Mouse (Mus musculus) heart, embryonic 14.5 days (tissue): ENCODE results near the gene Plekha7. TPM values are rescaled to one million over a fixed set of nuclear protein-coding genes. Genes with fewer than 3 reads are reported as not detected.

Experiments used
- ATAC-seq: fragments of 200-750 bp; cut with Nextera tagmentation; 2 replicates; pipeline ENCODE4 v1.8.0; 2017; ENCODE audit warnings: low read depth, moderate TSS enrichment; ENCODE audit not compliant: insufficient number of reproducible peaks, insufficient read depth, low FRiP score
- H3K27ac ChIP-seq, 2 experiments: fragments of 200-500 bp in 1 of 2; fragments of 300-500 bp in 1 of 2; sonication (generic) in 1 of 2; replicated peaks in 1 of 2; 2 replicates each; pipeline ENCODE4 v1.5.1; 2012 to 2014; ENCODE audit warnings: low read depth in 2 of 2, low read length in 2 of 2, control low read depth in 1 of 2, mild to moderate bottlenecking in 1 of 2, mixed read lengths in 1 of 2; ENCODE audit not compliant: control insufficient read depth in 1 of 2, insufficient read depth in 1 of 2
- H3K27me3 ChIP-seq: fragments of 300-500 bp; sonication (generic); 2 replicates; pipeline ENCODE4 v1.6.1; 2014; ENCODE audit warnings: mild to moderate bottlenecking, low read length, control low read depth; ENCODE audit not compliant: control insufficient read depth, insufficient read depth
- H3K36me3 ChIP-seq: fragments of 300-500 bp; sonication (generic); 2 replicates; pipeline ENCODE4 v1.6.1; 2014; ENCODE audit warnings: mild to moderate bottlenecking, control low read depth, low read length, mixed read lengths; ENCODE audit not compliant: control insufficient read depth, insufficient read depth
- H3K4me1 ChIP-seq, 2 experiments: fragments of 200-500 bp in 1 of 2; fragments of 300-500 bp in 1 of 2; sonication (generic) in 1 of 2; 2 replicates each; pipeline ENCODE4 v1.6.1; 2012 to 2014; ENCODE audit warnings: low read length in 2 of 2, control low read depth in 1 of 2, mixed read lengths in 1 of 2; ENCODE audit not compliant: control insufficient read depth in 2 of 2, insufficient read depth in 2 of 2
- H3K4me2 ChIP-seq: fragments of 300-500 bp; sonication (generic); 2 replicates; pipeline ENCODE4 v1.6.1; 2014; ENCODE audit warnings: mild to moderate bottlenecking, low read length
- H3K4me3 ChIP-seq, 2 experiments: fragments of 200-500 bp in 1 of 2; fragments of 300-500 bp in 1 of 2; sonication (generic) in 1 of 2; 2 replicates each; pipeline ENCODE4 v1.5.1; 2012 to 2014; ENCODE audit warnings: low read length in 2 of 2, mild to moderate bottlenecking in 2 of 2, control low read depth in 1 of 2, low read depth in 1 of 2, moderate library complexity in 1 of 2; ENCODE audit not compliant: control insufficient read depth in 1 of 2, insufficient read depth in 1 of 2
- H3K9ac ChIP-seq: fragments of 300-500 bp; sonication (generic); 2 replicates; pipeline ENCODE4 v1.6.1; 2014; ENCODE audit warnings: mild to moderate bottlenecking, low read length
- H3K9me3 ChIP-seq: fragments of 300-500 bp; sonication (generic); 2 replicates; pipeline ENCODE4 v1.6.1; 2016; ENCODE audit warnings: low read length, control low read depth; ENCODE audit not compliant: control insufficient read depth
- WGBS: fragments of 180-500 bp; shearing (Covaris S2); extraction: QIAGEN DNeasy Blood & Tissue Kit; methylation state at CpG from one replicate; pipeline ENCODE4 v1.1.7; 2014; 5-methylcytosine and 5-hydroxymethylcytosine counted together
- polyA plus RNA-seq: library from polyadenylated mRNA; unstranded; fragments of >200 nt; fragmentation: Nextera tagmentation; extraction: Ambion mirVana; gene quantifications from 2 replicates; pipeline ENCODE4 v1.2.1, GENCODE M21; 2014

The Plekha7 gene
- polyA plus RNA-seq, 1 experiment from 2014 or later: 26.1 TPM

GRCm38 (mm10) chr7:116301661-116302311 is 6.4 kb downstream of the Plekha7 start:
- peaks cover 9 to 12% of the 10 kb centered on the region in 2 experiments for H3K4me1 ChIP-seq
- WGBS: 81% methylated on average over 5 of the region's 5 CpGs
- H3K4me2 ChIP-seq: no peak overlapping the region
- H3K36me3 ChIP-seq: no peaks in the 10 kb centered on the region
- no peak overlapping the region for H3K9ac ChIP-seq
- no peak for ATAC-seq
- H3K27ac ChIP-seq: no peak overlapping the region
- H3K27me3 ChIP-seq: 0 out of 2 replicates have a peak, but pooled peaks cover 3% of the 10 kb centered on the region
- no peaks in the 10 kb centered on the region for H3K9me3 ChIP-seq
- H3K4me3 ChIP-seq: no peak overlapping the region

- Histone ChIP-seq H3K27me3 (0 out of 2 replicates have a peak, but pooled peaks cover under 1% of the 10 kb centered on the region), H3K36me3 (no peaks in the 10 kb centered on the region), H3K4me2 (no peak overlapping the region), H3K4me1 (peaks cover 9 to 12% of the 10 kb centered on the region in 2 experiments), H3K4me3 (no peak overlapping the region), H3K27ac (no peak overlapping the region), H3K9me3 (no peaks in the 10 kb centered on the region), H3K9ac (no peak overlapping the region)
- WGBS: 62% methylated on average over 4 of the region's 4 CpGs
- no peak for ATAC-seq
Observed at GRCm38 (mm10) chr7:116301144-116301543, 7.0 kb downstream of the Plekha7 start.

- no peak for ATAC-seq
- Histone ChIP-seq H3K4me3 (no peak overlapping the region), H3K27ac (no peak overlapping the region), H3K4me1 (peaks cover 14 to 16% of the 10 kb centered on the region in 2 experiments), H3K4me2 (no peak overlapping the region), H3K36me3 (no peaks in the 10 kb centered on the region), H3K27me3 (no peaks in the 10 kb centered on the region), H3K9me3 (no peaks in the 10 kb centered on the region), H3K9ac (no peak overlapping the region)
- WGBS: 83% methylated on average over 2 of the region's 2 CpGs
Observed at GRCm38 (mm10) chr7:116298851-116299250, 9.3 kb downstream of the Plekha7 start.

- H3K9ac ChIP-seq: no peak overlapping the region
- WGBS: 68% methylated on average over 10 of the region's 10 CpGs
- ATAC-seq: no peak
- peaks cover 11 to 14% of the 10 kb centered on the region in 2 experiments for H3K4me1 ChIP-seq
- no peaks in the 10 kb centered on the region for H3K9me3 ChIP-seq
- no peak overlapping the region for H3K4me3 ChIP-seq
- no peak overlapping the region for H3K4me2 ChIP-seq
- no peak overlapping the region for H3K27ac ChIP-seq
- no peaks in the 10 kb centered on the region for H3K27me3 ChIP-seq
- H3K36me3 ChIP-seq: no peaks in the 10 kb centered on the region
Observed at GRCm38 (mm10) chr7:116298389-116298788, 9.8 kb downstream of the Plekha7 start.

GRCm38 (mm10) chr7:116294961-116295360 is 13.2 kb downstream of the Plekha7 start:
- no peak overlapping the region for H3K27ac ChIP-seq

GRCm38 (mm10) chr7:116292377-116292776 is 15.8 kb downstream of the Plekha7 start:
- H3K4me2 ChIP-seq: no peak overlapping the region
- no peaks in the 10 kb centered on the region for H3K36me3 ChIP-seq
- H3K4me1 ChIP-seq: peaks cover 15 to 22% of the 10 kb centered on the region in 2 experiments
- ATAC-seq: no peak
- H3K9ac ChIP-seq: no peak overlapping the region
- WGBS: 52% methylated on average over 5 of the region's 5 CpGs
- no peaks in the 10 kb centered on the region for H3K9me3 ChIP-seq
- no peak overlapping the region for H3K27ac ChIP-seq
- no peaks in the 10 kb centered on the region for H3K27me3 ChIP-seq
- no peak overlapping the region for H3K4me3 ChIP-seq

More at GRCm38 (mm10) chr7:116294961-116295360, 13.2 kb downstream of the Plekha7 start:
- Histone ChIP-seq H3K36me3 (no peaks in the 10 kb centered on the region), H3K4me2 (no peak overlapping the region), H3K4me3 (no peak overlapping the region), H3K9me3 (no peaks in the 10 kb centered on the region), H3K4me1 (peaks cover 11 to 14% of the 10 kb centered on the region in 2 experiments), H3K9ac (no peak overlapping the region), H3K27me3 (no peaks in the 10 kb centered on the region)
- ATAC-seq: no peak
- WGBS: 46% methylated on average over 3 of the region's 3 CpGs

- Histone ChIP-seq H3K4me1 (peaks cover 32 to 37% of the 10 kb centered on the region in 2 experiments), H3K27me3 (no peaks in the 10 kb centered on the region), H3K9me3 (no peaks in the 10 kb centered on the region), H3K9ac (no peak overlapping the region), H3K4me3 (no peak overlapping the region), H3K4me2 (no peak overlapping the region), H3K36me3 (no peaks in the 10 kb centered on the region), H3K27ac (no peak overlapping the region)
- WGBS: 58% methylated on average over 1 of the region's 1 CpGs
- ATAC-seq: no peak
Observed at GRCm38 (mm10) chr7:116290559-116290958, 17.6 kb downstream of the Plekha7 start.

GRCm38 (mm10) chr7:116288996-116289395 is 19.2 kb downstream of the Plekha7 start:
- H3K27ac ChIP-seq: no peak overlapping the region
- H3K9ac ChIP-seq: no peak overlapping the region
- no peak for ATAC-seq
- no peaks in the 10 kb centered on the region for H3K9me3 ChIP-seq
- WGBS: 93% methylated on average over 3 of the region's 3 CpGs
- H3K27me3 ChIP-seq: no peaks in the 10 kb centered on the region
- no peak overlapping the region for H3K4me3 ChIP-seq
- peaks cover 29% of the 10 kb centered on the region in 2 experiments for H3K4me1 ChIP-seq
- H3K4me2 ChIP-seq: no peak overlapping the region
- no peaks in the 10 kb centered on the region for H3K36me3 ChIP-seq
